Mouse (Mus musculus) heart, embryonic 13.5 days (tissue): ENCODE results near the gene Gm10715. TPM values are rescaled to one million over a fixed set of nuclear protein-coding genes. Genes with fewer than 3 reads are reported as not detected.
"Not testable (repeated sequence)": the region's sequence is repeated elsewhere in the genome, so short reads cannot be mapped to it uniquely, and the experiment has no call there.

ENCODE experiments used
- ATAC-seq: fragments of 200-750 bp; cut with Nextera tagmentation; 2 replicates; pipeline ENCODE4 v1.8.0; 2017; ENCODE audit warnings: moderate TSS enrichment; ENCODE audit not compliant: insufficient number of reproducible peaks, low FRiP score, low TSS enrichment; ENCODE audit errors: extremely low read depth
- H3K27ac ChIP-seq: fragments of 300-500 bp; sonication (generic); replicated peaks from 2 replicates; pipeline ENCODE4 v1.5.1; 2015; ENCODE audit warnings: moderate library complexity, mild to moderate bottlenecking, inconsistent platforms
- H3K27me3 ChIP-seq: fragments of 300-500 bp; sonication (generic); replicated peaks from 2 replicates; pipeline ENCODE4 v1.6.1; 2015; ENCODE audit warnings: mild to moderate bottlenecking, inconsistent platforms
- H3K36me3 ChIP-seq: fragments of 300-500 bp; sonication (generic); 2 replicates; pipeline ENCODE4 v1.6.1; 2015; ENCODE audit warnings: mild to moderate bottlenecking, inconsistent platforms
- H3K4me1 ChIP-seq: fragments of 300-500 bp; sonication (generic); 2 replicates; pipeline ENCODE4 v1.6.1; 2015; ENCODE audit warnings: inconsistent platforms
- H3K4me2 ChIP-seq: fragments of 300-500 bp; sonication (generic); 2 replicates; pipeline ENCODE4 v1.6.1; 2015; ENCODE audit warnings: inconsistent platforms, mild to moderate bottlenecking, moderate library complexity
- H3K4me3 ChIP-seq: fragments of 300-500 bp; sonication (generic); 2 replicates; pipeline ENCODE4 v1.5.1; 2015; ENCODE audit warnings: moderate library complexity, mild to moderate bottlenecking, inconsistent platforms
- H3K9ac ChIP-seq: fragments of 300-500 bp; sonication (generic); 2 replicates; pipeline ENCODE4 v1.6.1; 2015; ENCODE audit warnings: inconsistent platforms, mild to moderate bottlenecking, moderate library complexity
- H3K9me3 ChIP-seq: fragments of 300-500 bp; sonication (generic); 2 replicates; pipeline ENCODE4 v1.6.1; 2016; ENCODE audit warnings: inconsistent platforms
- WGBS: fragments of 180-500 bp; shearing (Covaris S2); methylation state at CpG from one replicate; pipeline ENCODE4 v1.1.7; 2015; ENCODE audit warnings: mixed read lengths; 5-methylcytosine and 5-hydroxymethylcytosine counted together
- polyA plus RNA-seq: library from polyadenylated mRNA; unstranded; fragments of >200 nt; fragmentation: Nextera tagmentation; extraction: Ambion mirVana; gene quantifications from 2 replicates; pipeline ENCODE4 v1.2.1, GENCODE M21; 2015

Gene Gm10715
- polyA plus RNA-seq: not detected in 2 replicates

DNA sequence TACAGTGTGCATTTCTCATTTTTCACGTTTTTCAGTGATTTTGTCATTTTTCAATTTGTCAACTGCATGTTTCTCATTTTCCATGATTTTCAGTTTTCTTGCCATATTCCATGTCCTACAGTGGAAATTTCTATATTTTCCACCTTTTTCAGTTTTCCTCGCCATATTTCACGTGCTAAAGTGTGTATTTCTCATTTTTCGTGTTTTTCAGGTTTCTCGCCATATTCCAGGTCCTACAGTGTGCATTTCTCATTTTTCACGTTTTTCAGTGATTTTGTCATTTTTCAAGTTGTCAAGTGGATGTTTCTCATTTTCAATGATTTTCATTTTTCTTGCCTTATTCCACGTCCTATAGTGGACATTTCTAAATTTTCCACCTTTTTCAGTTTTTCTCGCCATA lies at the start of gene Gm10715:
Gene Gm10715 (plus strand): TSS at position 301 of the 400 bp plus-strand sequence.
- WGBS: 68% methylated on average over 8 of the region's 8 CpGs
- not testable (repeated sequence) for ATAC-seq, H3K4me1 ChIP-seq, H3K27ac ChIP-seq, H3K9me3 ChIP-seq, H3K27me3 ChIP-seq, H3K4me2 ChIP-seq, H3K36me3 ChIP-seq, H3K4me3 ChIP-seq, H3K9ac ChIP-seq

- H3K27ac ChIP-seq, H3K36me3 ChIP-seq, H3K4me1 ChIP-seq, H3K4me3 ChIP-seq, H3K4me2 ChIP-seq, H3K9me3 ChIP-seq, H3K27me3 ChIP-seq, H3K9ac ChIP-seq, ATAC-seq: not testable (repeated sequence)
- 69% methylated on average over 12 of the region's 12 CpGs for WGBS
Measured at GRCm38 (mm10) chr9:3000445-3000972, 36.2 kb upstream of the Gm10715 start, which contains the start of gene Gm10722. Gene Gm10722, plus strand, starts transcription at chr9:3000922.

DNA sequence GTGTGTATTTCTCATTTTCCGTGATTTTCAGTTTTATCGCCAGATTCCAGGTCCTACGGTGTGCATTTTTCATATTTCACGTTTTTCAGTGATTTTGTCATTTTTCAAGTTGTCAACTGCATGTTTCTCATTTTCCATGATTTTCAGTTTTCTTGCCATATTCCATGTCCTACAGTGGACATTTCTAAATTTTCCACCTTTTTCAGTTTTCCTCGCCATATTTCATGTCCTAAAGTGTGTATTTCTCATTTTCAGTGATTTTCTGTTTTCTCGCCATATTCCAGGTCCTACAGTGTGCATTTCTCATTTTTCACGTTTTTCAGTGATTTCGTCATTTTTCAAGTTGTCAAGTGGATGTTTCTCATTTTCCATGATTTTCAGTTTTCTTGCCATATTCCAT lies 35.7 kb upstream of the Gm10715 start:
- not testable (repeated sequence) for H3K9ac ChIP-seq, H3K27ac ChIP-seq, H3K9me3 ChIP-seq, H3K36me3 ChIP-seq, H3K4me1 ChIP-seq, H3K4me3 ChIP-seq, ATAC-seq, H3K4me2 ChIP-seq, H3K27me3 ChIP-seq
- WGBS: 59% methylated on average over 8 of the region's 8 CpGs

- H3K4me3 ChIP-seq: not testable (repeated sequence)
Measured at GRCm38 (mm10) chr9:3001948-3002659, 34.6 kb upstream of the Gm10715 start.

DNA sequence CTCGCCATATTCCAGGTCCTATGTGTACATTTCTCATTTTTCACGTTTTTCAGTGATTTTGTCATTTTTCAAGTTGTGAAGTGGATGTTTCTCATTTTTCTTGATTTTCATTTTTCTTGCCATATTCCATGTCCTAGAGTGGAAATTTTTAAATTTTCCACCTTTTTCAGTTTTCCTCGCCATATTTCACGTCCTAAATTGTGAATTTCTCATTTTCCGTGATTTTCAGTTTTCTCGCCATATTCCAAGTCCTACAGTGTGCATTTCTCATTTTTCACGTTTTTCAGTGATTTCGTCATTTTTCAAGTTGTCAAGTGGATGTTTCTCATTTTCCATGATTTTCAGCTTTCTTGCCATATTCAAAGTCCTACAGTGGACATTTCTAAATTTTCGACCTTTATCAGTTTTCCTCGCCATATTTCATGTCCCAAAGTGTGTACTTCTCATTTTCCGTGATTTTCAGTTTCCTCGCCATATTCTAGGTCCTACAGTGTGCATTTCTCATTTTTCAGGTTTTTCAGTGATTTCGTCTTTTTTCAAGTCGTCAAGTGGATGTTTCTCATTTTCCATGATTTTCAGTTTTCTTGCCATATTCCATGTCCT lies 33.8 kb upstream of the Gm10715 start, which contains the start of gene Gm11168:
Gene Gm11168 (plus strand): TSS at position 553 of the 603 bp plus-strand sequence.
- not testable (repeated sequence) for H3K36me3 ChIP-seq, H3K27ac ChIP-seq, ATAC-seq, H3K27me3 ChIP-seq, H3K4me2 ChIP-seq, H3K4me1 ChIP-seq, H3K4me3 ChIP-seq, H3K9ac ChIP-seq
- peaks cover 12% of the 10 kb centered on the region for H3K9me3 ChIP-seq
- 68% methylated on average over 6 of the region's 14 CpGs for WGBS

More at GRCm38 (mm10) chr9:3001948-3002659, 34.6 kb upstream of the Gm10715 start:
- not testable (repeated sequence) for H3K27ac ChIP-seq, H3K27me3 ChIP-seq, H3K9ac ChIP-seq, H3K4me1 ChIP-seq, H3K9me3 ChIP-seq, H3K36me3 ChIP-seq, H3K4me2 ChIP-seq
- peak; percentile 77 for ATAC-seq
- WGBS: 64% methylated on average over 9 of the region's 11 CpGs

DNA sequence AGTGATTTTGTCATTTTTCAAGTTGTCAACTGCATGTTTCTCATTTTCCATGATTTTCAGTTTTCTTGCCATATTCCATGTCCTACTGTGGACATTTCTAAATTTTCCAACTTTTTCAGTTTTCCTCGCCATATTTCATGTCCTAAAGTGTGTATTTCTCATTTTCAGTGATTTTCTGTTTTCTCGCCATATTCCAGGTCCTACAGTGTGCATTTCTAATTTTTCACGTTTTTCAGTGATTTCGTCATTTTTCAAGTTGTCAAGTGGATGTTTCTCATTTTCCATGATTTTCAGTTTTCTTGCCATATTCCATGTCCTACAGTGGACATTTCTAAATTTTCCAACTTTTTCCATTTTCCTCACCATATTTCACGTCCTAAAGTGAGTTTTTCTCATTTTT lies 30.5 kb upstream of the Gm10715 start:
- 76% methylated on average over 1 of the region's 5 CpGs for WGBS

DNA sequence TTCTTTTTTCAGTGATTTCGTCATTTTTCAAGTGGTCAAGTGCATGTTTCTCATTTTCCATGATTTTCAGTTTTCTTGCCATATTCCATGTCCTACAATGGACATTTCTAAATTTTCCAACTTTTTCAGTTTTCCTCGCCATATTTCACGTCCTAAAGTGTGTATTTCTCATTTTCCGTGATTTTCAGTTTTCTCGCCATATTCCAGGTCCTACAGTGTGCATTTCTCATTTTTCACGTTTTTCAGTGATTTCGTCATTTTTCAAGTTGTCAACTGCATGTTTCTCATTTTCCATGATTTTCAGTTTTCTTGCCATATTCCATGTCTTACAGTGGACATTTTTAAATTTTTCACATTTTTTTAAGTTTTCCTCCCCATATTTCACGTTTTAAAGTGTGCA lies 30.0 kb upstream of the Gm10715 start:
- H3K4me2 ChIP-seq, H3K27ac ChIP-seq, H3K4me1 ChIP-seq, H3K36me3 ChIP-seq, H3K4me3 ChIP-seq, H3K27me3 ChIP-seq, H3K9ac ChIP-seq: not testable (repeated sequence)
- H3K9me3 ChIP-seq: peaks cover 15% of the 10 kb centered on the region
- peak; percentile 62 for ATAC-seq
- WGBS: 68% methylated on average over 8 of the region's 8 CpGs

More for the DNA sequence above, 30.5 kb upstream of the Gm10715 start:
- not testable (repeated sequence) for H3K9ac ChIP-seq, H3K4me3 ChIP-seq, H3K27me3 ChIP-seq, H3K27ac ChIP-seq, ATAC-seq, H3K4me2 ChIP-seq, H3K36me3 ChIP-seq, H3K4me1 ChIP-seq
- H3K9me3 ChIP-seq: peaks cover 15% of the 10 kb centered on the region

GRCm38 (mm10) chr9:3007272-3007671 lies 29.4 kb upstream of the Gm10715 start:
- H3K36me3 ChIP-seq, H3K4me2 ChIP-seq, H3K4me1 ChIP-seq, ATAC-seq, H3K27me3 ChIP-seq, H3K27ac ChIP-seq, H3K4me3 ChIP-seq, H3K9ac ChIP-seq: not testable (repeated sequence)
- peaks cover 11% of the 10 kb centered on the region for H3K9me3 ChIP-seq
- 59% methylated on average over 8 of the region's 9 CpGs for WGBS

GRCm38 (mm10) chr9:3009331-3009730 lies 27.3 kb upstream of the Gm10715 start:
- not testable (repeated sequence) for H3K9ac ChIP-seq, H3K27me3 ChIP-seq, H3K27ac ChIP-seq, H3K4me2 ChIP-seq, H3K4me3 ChIP-seq, H3K9me3 ChIP-seq, H3K4me1 ChIP-seq, H3K36me3 ChIP-seq
- WGBS: no CpG with 5 or more reads among the region's 5 CpGs
- ATAC-seq: 0 out of 2 replicates have a peak, but pooled peaks have one; percentile 39

DNA sequence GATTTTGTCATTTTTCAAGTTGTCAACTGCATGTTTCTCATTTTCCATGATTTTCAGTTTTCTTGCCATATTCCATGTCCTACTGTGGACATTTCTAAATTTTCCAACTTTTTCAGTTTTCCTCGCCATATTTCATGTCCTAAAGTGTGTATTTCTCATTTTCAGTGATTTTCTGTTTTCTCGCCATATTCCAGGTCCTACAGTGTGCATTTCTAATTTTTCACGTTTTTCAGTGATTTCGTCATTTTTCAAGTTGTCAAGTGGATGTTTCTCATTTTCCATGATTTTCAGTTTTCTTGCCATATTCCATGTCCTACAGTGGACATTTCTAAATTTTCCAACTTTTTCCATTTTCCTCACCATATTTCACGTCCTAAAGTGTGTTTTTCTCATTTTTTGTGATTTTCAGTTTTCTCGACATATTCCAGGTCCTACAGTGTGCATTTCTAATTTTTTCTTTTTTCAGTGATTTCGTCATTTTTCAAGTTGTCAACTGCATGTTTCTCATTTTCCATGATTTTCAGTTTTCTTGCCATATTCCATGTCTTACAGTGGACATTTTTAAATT lies 24.5 kb upstream of the Gm10715 start:
- H3K36me3 ChIP-seq, H3K4me3 ChIP-seq, H3K4me2 ChIP-seq, H3K9ac ChIP-seq, H3K9me3 ChIP-seq, H3K27me3 ChIP-seq, ATAC-seq, H3K27ac ChIP-seq, H3K4me1 ChIP-seq: not testable (repeated sequence)
- WGBS: 81% methylated on average over 3 of the region's 7 CpGs

GRCm38 (mm10) chr9:3012733-3013279 lies 23.9 kb upstream of the Gm10715 start, which contains the start of gene Gm10721:
Gene Gm10721, plus strand, starts transcription at chr9:3013140.
- H3K9ac ChIP-seq, H3K4me3 ChIP-seq, H3K27me3 ChIP-seq, H3K36me3 ChIP-seq, H3K4me2 ChIP-seq, H3K27ac ChIP-seq, H3K4me1 ChIP-seq, H3K9me3 ChIP-seq: not testable (repeated sequence)
- ATAC-seq: peak; percentile 35; the same call in 1 of the 2 replicates
- no CpG with 5 or more reads among the region's 11 CpGs for WGBS
